Mouse (Mus musculus) liver, embryonic 12.5 days (tissue): ENCODE measurements at regions not wholly inside any gene's neighbourhood (a gene's known extent, or its start where the extent isn't known, plus 50 kb on each side); places are given as distances from the start of the nearest gene placed in this dataset.
A peak's percentile ranks its signal among the peaks of the same experiment; 100 is the strongest.

Experiments
- ATAC-seq: fragments of 200-750 bp; cut with Nextera tagmentation; 2 replicates; pipeline ENCODE4 v1.8.0; 2017; ENCODE audit warnings: moderate number of reproducible peaks, mild to moderate bottlenecking, moderate library complexity
- H3K27ac ChIP-seq: fragments of 300-500 bp; sonication (generic); 2 replicates; pipeline ENCODE4 v1.5.1; 2016; ENCODE audit warnings: mild to moderate bottlenecking
- H3K27me3 ChIP-seq: fragments of 300-500 bp; sonication (generic); replicated peaks from 2 replicates; pipeline ENCODE4 v1.6.1; 2016; ENCODE audit warnings: mild to moderate bottlenecking, moderate library complexity
- H3K36me3 ChIP-seq: fragments of 300-500 bp; sonication (generic); 2 replicates; pipeline ENCODE4 v1.6.1; 2016; ENCODE audit warnings: mild to moderate bottlenecking, moderate library complexity
- H3K4me1 ChIP-seq: fragments of 300-500 bp; sonication (generic); 2 replicates; pipeline ENCODE4 v1.6.1; 2016
- H3K4me2 ChIP-seq: fragments of 300-500 bp; sonication (generic); 2 replicates; pipeline ENCODE4 v1.6.1; 2016; ENCODE audit warnings: mild to moderate bottlenecking, moderate library complexity
- H3K4me3 ChIP-seq: fragments of 300-500 bp; sonication (generic); 2 replicates; pipeline ENCODE4 v1.5.1; 2016; ENCODE audit warnings: mild to moderate bottlenecking, moderate library complexity
- H3K9ac ChIP-seq: fragments of 300-500 bp; sonication (generic); 2 replicates; pipeline ENCODE4 v1.6.1; 2016; ENCODE audit warnings: mild to moderate bottlenecking, moderate library complexity
- H3K9me3 ChIP-seq: fragments of 300-500 bp; sonication (generic); replicated peaks from 2 replicates; pipeline ENCODE4 v1.6.1; 2016; ENCODE audit warnings: mild to moderate bottlenecking, moderate library complexity
- WGBS: fragments of 180-500 bp; shearing (Covaris S2); methylation state at CpG from one replicate; pipeline ENCODE4 v1.1.7; 2016; ENCODE audit not compliant: insufficient replicate concordance; 5-methylcytosine and 5-hydroxymethylcytosine counted together

- no peaks in the 10 kb centered on the region for H3K4me1 ChIP-seq
- H3K27me3 ChIP-seq, result 0 out of 2 replicates have a peak, but pooled peaks cover 14% of the 10 kb centered on the region
- H3K36me3 ChIP-seq, result no peaks in the 10 kb centered on the region
- no peak overlapping the region for H3K4me2 ChIP-seq
- ATAC-seq, result no peak
- 51% methylated on average over 4 of the region's 4 CpGs for WGBS
- no peak overlapping the region for H3K4me3 ChIP-seq
- H3K27ac ChIP-seq, result no peak overlapping the region
- no peak overlapping the region for H3K9ac ChIP-seq
- H3K9me3 ChIP-seq, result no peaks in the 10 kb centered on the region
Observed at GRCm38 (mm10) chr4:55664822-55665221, 132.6 kb upstream of the Klf4 start.

- ATAC-seq, result no peak
- 0 out of 2 replicates have a peak, but pooled peaks cover 14% of the 10 kb centered on the region for H3K27me3 ChIP-seq
- no peak overlapping the region for H3K9ac ChIP-seq
- no peaks in the 10 kb centered on the region for H3K9me3 ChIP-seq
- no peak overlapping the region for H3K27ac ChIP-seq
- H3K4me3 ChIP-seq, result no peak overlapping the region
- WGBS, result 33% methylated on average over 5 of the region's 5 CpGs
- no peaks in the 10 kb centered on the region for H3K36me3 ChIP-seq
- no peaks in the 10 kb centered on the region for H3K4me1 ChIP-seq
- no peak overlapping the region for H3K4me2 ChIP-seq
Observed at GRCm38 (mm10) chr4:55663856-55664255, 131.6 kb upstream of the Klf4 start.

GRCm38 (mm10) chr4:55662041-55662440 lies 129.8 kb upstream of the Klf4 start:
- no peaks in the 10 kb centered on the region for H3K9me3 ChIP-seq
- 44% methylated on average over 5 of the region's 5 CpGs for WGBS
- no peak overlapping the region for H3K4me2 ChIP-seq
- H3K9ac ChIP-seq, result no peak overlapping the region
- H3K36me3 ChIP-seq, result no peaks in the 10 kb centered on the region
- H3K4me1 ChIP-seq, result no peaks in the 10 kb centered on the region
- no peak overlapping the region for H3K4me3 ChIP-seq
- ATAC-seq, result no peak
- H3K27me3 ChIP-seq, result 0 out of 2 replicates have a peak, but pooled peaks cover 14% of the 10 kb centered on the region
- no peak overlapping the region for H3K27ac ChIP-seq

- Histone ChIP-seq H3K27me3 (peaks cover 19% of the 10 kb centered on the region), H3K36me3 (no peaks in the 10 kb centered on the region), H3K4me1 (no peaks in the 10 kb centered on the region), H3K4me2 (no peak overlapping the region), H3K27ac (no peak overlapping the region), H3K4me3 (no peak overlapping the region), H3K9me3 (no peaks in the 10 kb centered on the region), H3K9ac (no peak overlapping the region)
- WGBS, result 82% methylated on average over 6 of the region's 6 CpGs
- ATAC-seq, result no peak
Observed at GRCm38 (mm10) chr4:55658904-55659303, 126.6 kb upstream of the Klf4 start.

GRCm38 (mm10) chr4:55655329-55655728 lies 123.1 kb upstream of the Klf4 start:
- no peak overlapping the region for H3K9ac ChIP-seq
- no peaks in the 10 kb centered on the region for H3K36me3 ChIP-seq
- H3K4me2 ChIP-seq, result no peak overlapping the region
- H3K4me3 ChIP-seq, result no peak overlapping the region
- ATAC-seq, result no peak
- WGBS, result 27% methylated on average over 2 of the region's 2 CpGs
- H3K27me3 ChIP-seq, result peaks cover 42% of the 10 kb centered on the region
- peaks cover 5% of the 10 kb centered on the region; the same call in 1 of the 2 replicates for H3K4me1 ChIP-seq
- no peaks in the 10 kb centered on the region for H3K9me3 ChIP-seq
- H3K27ac ChIP-seq, result no peak overlapping the region

GRCm38 (mm10) chr4:55652628-55653027 lies 120.4 kb upstream of the Klf4 start:
- H3K4me2 ChIP-seq, result no peak overlapping the region
- no peaks in the 10 kb centered on the region for H3K9me3 ChIP-seq
- peaks cover 5% of the 10 kb centered on the region; the same call in 1 of the 2 replicates for H3K4me1 ChIP-seq
- 52% methylated on average over 5 of the region's 5 CpGs for WGBS
- no peak overlapping the region for H3K4me3 ChIP-seq
- no peaks in the 10 kb centered on the region for H3K36me3 ChIP-seq
- peaks cover 63% of the 10 kb centered on the region for H3K27me3 ChIP-seq
- ATAC-seq, result no peak
- no peak overlapping the region for H3K9ac ChIP-seq
- H3K27ac ChIP-seq, result no peak overlapping the region

GRCm38 (mm10) chr4:55651811-55652410 lies 119.6 kb upstream of the Klf4 start:
- H3K4me3 ChIP-seq, result peak overlapping the region; percentile 53
- 19% methylated on average over 12 of the region's 12 CpGs for WGBS

GRCm38 (mm10) chr4:55651051-55651763 lies 118.9 kb upstream of the Klf4 start:
- Histone ChIP-seq H3K9ac (peak overlapping the region; percentile 53; the same call in 1 of the 2 replicates), H3K27ac (peak overlapping the region; percentile 48; the same call in 1 of the 2 replicates), H3K27me3 (peaks cover 69% of the 10 kb centered on the region), H3K36me3 (no peaks in the 10 kb centered on the region), H3K4me1 (peaks cover 5% of the 10 kb centered on the region; the same call in 1 of the 2 replicates), H3K4me3 (peak overlapping the region; percentile 53), H3K9me3 (no peaks in the 10 kb centered on the region), H3K4me2 (peak overlapping the region; percentile 62)
- ATAC-seq, result peak; percentile 67
- 2% methylated on average over 51 of the region's 56 CpGs for WGBS

More at GRCm38 (mm10) chr4:55651811-55652410, 119.6 kb upstream of the Klf4 start:
- ATAC-seq, result no peak
- Histone ChIP-seq H3K9me3 (no peaks in the 10 kb centered on the region), H3K27ac (peak overlapping the region; percentile 41; the same call in 1 of the 2 replicates), H3K36me3 (no peaks in the 10 kb centered on the region), H3K27me3 (peaks cover 68% of the 10 kb centered on the region), H3K9ac (no peak overlapping the region), H3K4me2 (peak overlapping the region; percentile 62), H3K4me1 (peaks cover 5% of the 10 kb centered on the region; the same call in 1 of the 2 replicates)

- Histone ChIP-seq H3K36me3 (no peaks in the 10 kb centered on the region), H3K27ac (no peak overlapping the region), H3K4me3 (no peak overlapping the region), H3K9me3 (no peaks in the 10 kb centered on the region), H3K4me2 (no peak overlapping the region), H3K27me3 (peaks cover 67% of the 10 kb centered on the region), H3K4me1 (peaks cover 5% of the 10 kb centered on the region; the same call in 1 of the 2 replicates), H3K9ac (no peak overlapping the region)
- WGBS, result 41% methylated on average over 7 of the region's 7 CpGs
- no peak for ATAC-seq
Observed at GRCm38 (mm10) chr4:55650186-55650585, 117.9 kb upstream of the Klf4 start.

GRCm38 (mm10) chr4:55648376-55648775 lies 116.1 kb upstream of the Klf4 start:
- H3K36me3 ChIP-seq, result no peaks in the 10 kb centered on the region
- peaks cover 65% of the 10 kb centered on the region for H3K27me3 ChIP-seq
- H3K4me2 ChIP-seq, result no peak overlapping the region
- ATAC-seq, result no peak
- H3K9ac ChIP-seq, result no peak overlapping the region
- no peak overlapping the region for H3K4me3 ChIP-seq
- 66% methylated on average over 7 of the region's 7 CpGs for WGBS
- peaks cover 5% of the 10 kb centered on the region; the same call in 1 of the 2 replicates for H3K4me1 ChIP-seq
- no peaks in the 10 kb centered on the region for H3K9me3 ChIP-seq
- no peak overlapping the region for H3K27ac ChIP-seq

GRCm38 (mm10) chr4:55645432-55645831 lies 113.2 kb upstream of the Klf4 start:
- H3K27ac ChIP-seq, result no peak overlapping the region
- WGBS, result 56% methylated on average over 3 of the region's 3 CpGs
- H3K9ac ChIP-seq, result no peak overlapping the region
- no peak overlapping the region for H3K4me3 ChIP-seq
- H3K9me3 ChIP-seq, result no peaks in the 10 kb centered on the region
- H3K36me3 ChIP-seq, result no peaks in the 10 kb centered on the region
- ATAC-seq, result no peak
- H3K4me2 ChIP-seq, result no peak overlapping the region
- H3K4me1 ChIP-seq, result no peaks in the 10 kb centered on the region; the same call in 1 of the 2 replicates
- peaks cover 37% of the 10 kb centered on the region for H3K27me3 ChIP-seq

- Histone ChIP-seq H3K4me1 (no peaks in the 10 kb centered on the region), H3K27me3 (peaks cover 32% of the 10 kb centered on the region), H3K9ac (no peak overlapping the region), H3K36me3 (no peaks in the 10 kb centered on the region), H3K4me3 (no peak overlapping the region), H3K4me2 (no peak overlapping the region), H3K27ac (no peak overlapping the region), H3K9me3 (no peaks in the 10 kb centered on the region)
- no peak for ATAC-seq
- 43% methylated on average over 2 of the region's 2 CpGs for WGBS
Observed at GRCm38 (mm10) chr4:55644895-55645294, 112.6 kb upstream of the Klf4 start.
